Mouse (Mus musculus) central nervous system, embryonic 14 days (tissue): ENCODE results near the gene Spout1. TPM values are rescaled to one million over a fixed set of nuclear protein-coding genes. Genes with fewer than 3 reads are reported as not detected.

Source experiments
- polyA plus RNA-seq: library from polyadenylated mRNA; depleted of rRNA; stranded (reverse); fragments of >200 nt; gene quantifications from 2 replicates; pipeline ENCODE4 v1.2.3, GENCODE M21; 2012; rRNA removed

Gene Spout1
- polyA plus RNA-seq = 54.3 and 55.7 TPM in 2 replicates

GRCm38 (mm10) chr2:30177700-30178675, at the start of gene Spout1:
Gene Spout1, minus strand, starts transcription at chr2:30178459.

DNA sequence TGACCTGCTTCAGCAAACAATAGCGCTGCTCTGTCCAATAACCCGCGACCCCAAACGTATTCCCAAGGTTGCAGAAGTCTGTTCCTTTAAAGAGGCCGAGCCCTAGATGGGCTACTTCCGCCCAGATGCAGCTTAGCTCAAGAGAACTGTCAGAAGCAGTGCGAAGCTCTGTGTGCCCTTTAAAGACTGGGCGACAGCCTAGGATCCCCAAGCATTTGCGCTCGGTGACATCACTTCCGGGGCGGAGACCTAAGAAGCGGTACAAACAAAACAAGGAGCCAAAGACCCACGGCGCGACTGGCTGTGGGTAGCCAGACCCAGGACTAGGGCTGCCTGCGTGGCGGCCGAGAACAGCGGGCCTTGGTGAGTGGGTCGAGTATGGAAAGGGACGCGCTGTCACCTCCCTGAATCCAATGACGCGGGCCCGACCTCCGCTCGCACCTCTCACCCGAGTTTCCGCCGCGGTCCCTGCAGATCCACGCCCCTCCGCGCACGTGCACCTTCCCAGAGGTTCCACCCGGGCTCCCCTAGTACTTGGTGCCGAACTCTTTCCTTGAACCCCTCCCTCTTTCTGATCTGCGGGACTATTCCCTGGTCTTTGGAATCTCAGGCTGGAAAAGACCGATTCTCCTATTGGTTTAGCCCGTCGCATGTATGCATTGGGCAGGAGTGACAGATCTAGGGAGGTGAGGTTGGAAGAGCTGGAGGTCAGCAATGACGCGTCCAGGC, 27.5 kb upstream of the Spout1 start, which contains the start of gene Kyat1:
Gene Kyat1 (minus strand): TSS at position 219 of the 729 bp plus-strand sequence.

GRCm38 (mm10) chr2:30171371-30171996, 6.8 kb downstream of the Spout1 start, which contains the start of gene Endog:
Gene Endog, plus strand, starts transcription at chr2:30171493.

GRCm38 (mm10) chr2:30133613-30134377, 44.5 kb downstream of the Spout1 start, which contains the start of gene Tbc1d13:
Gene Tbc1d13, plus strand, starts transcription at chr2:30133746.

GRCm38 (mm10) chr2:30124472-30125274, 53.6 kb downstream of the Spout1 start, which contains the start of gene Zer1:
Gene Zer1, minus strand, starts transcription at chr2:30124585.

Other genes with a start within 250 kb of the Spout1 start
- 55.0 and 55.1 TPM in 2 replicates for gene Gle1, start 243.0 kb downstream of the Spout1 start, polyA plus RNA-seq
- 550 and 589 TPM in 2 replicates for gene Sptan1, start 212.9 kb downstream of the Spout1 start, polyA plus RNA-seq
- gene Wdr34, start 129.6 kb downstream of the Spout1 start, polyA plus RNA-seq = 63.2 and 64.7 TPM in 2 replicates
- 346 and 393 TPM in 2 replicates for gene Set, start 121.1 kb downstream of the Spout1 start, polyA plus RNA-seq
- 9.1 TPM in 2 replicates for gene Pkn3, start 100.8 kb downstream of the Spout1 start, polyA plus RNA-seq
- 30.2 and 39.0 TPM in 2 replicates for gene Zdhhc12, start 84.8 kb downstream of the Spout1 start, polyA plus RNA-seq
- 69.0 TPM in 2 replicates for gene Zer1, start 53.9 kb downstream of the Spout1 start, polyA plus RNA-seq
- gene Tbc1d13, start 44.7 kb downstream of the Spout1 start, polyA plus RNA-seq = 61.3 and 63.8 TPM in 2 replicates
- gene Endog, start 7.0 kb downstream of the Spout1 start, polyA plus RNA-seq = 14.6 and 18.2 TPM in 2 replicates
- 31.1 and 32.9 TPM in 2 replicates for gene Kyat1, start 27.4 kb upstream of the Spout1 start, polyA plus RNA-seq
- 26.6 and 28.7 TPM in 2 replicates for gene Lrrc8a, start 59.3 kb upstream of the Spout1 start, polyA plus RNA-seq
- gene Gm28035, start 62.1 kb upstream of the Spout1 start, polyA plus RNA-seq = 11.1 and 16.3 TPM in 2 replicates
- gene Phyhd1, start 87.7 kb upstream of the Spout1 start, polyA plus RNA-seq = 16.7 and 19.0 TPM in 2 replicates
- not detected in 2 replicates for gene Gm28038, start 102.6 kb upstream of the Spout1 start, polyA plus RNA-seq
- 11.0 and 12.2 TPM in 2 replicates for gene Dolk, start 107.9 kb upstream of the Spout1 start, polyA plus RNA-seq
- 42.1 and 44.5 TPM in 2 replicates for gene Nup188, start 107.9 kb upstream of the Spout1 start, polyA plus RNA-seq
- 289 and 290 TPM in 2 replicates for gene Sh3glb2, start 180.9 kb upstream of the Spout1 start, polyA plus RNA-seq
- gene Miga2, start 185.8 kb upstream of the Spout1 start, polyA plus RNA-seq = 36.1 and 36.8 TPM in 2 replicates
- gene Dolpp1, start 213.8 kb upstream of the Spout1 start, polyA plus RNA-seq = 69.9 and 75.3 TPM in 2 replicates
- 26.2 and 28.0 TPM in 2 replicates for gene Crat, start 237.4 kb upstream of the Spout1 start, polyA plus RNA-seq
- gene Ptpa, start 237.6 kb upstream of the Spout1 start, polyA plus RNA-seq = 113 and 121 TPM in 2 replicates